Mouse (Mus musculus) MN1 (cell line): ENCODE measurements around the gene Cdk1.
A peak's percentile ranks its signal among the peaks of the same experiment; 100 is the strongest.
"Not testable (repeated sequence)": the region's sequence is repeated elsewhere in the genome, so short reads cannot be mapped to it uniquely, and the experiment has no call there.

Source experiments
- DNase-seq: peaks from one replicate; pipeline ENCODE4 v3.0.0-alpha.2; 2016; ENCODE audit warnings: low spot score

The Cdk1 gene

GRCm38 (mm10) chr10:69352212-69353085 lies at the start of gene Cdk1:
Gene Cdk1 (minus strand): TSS chr10:69352938.
- DNase-seq, result peak; percentile 98

GRCm38 (mm10) chr10:69399814-69400385 lies 47.2 kb upstream of the Cdk1 start:
- no peak for DNase-seq

- no peak for DNase-seq
Observed at GRCm38 (mm10) chr10:69398763-69399590, 46.2 kb upstream of the Cdk1 start, which contains the start of gene Ank3. Gene Ank3 (plus strand): TSS chr10:69398773.

DNA sequence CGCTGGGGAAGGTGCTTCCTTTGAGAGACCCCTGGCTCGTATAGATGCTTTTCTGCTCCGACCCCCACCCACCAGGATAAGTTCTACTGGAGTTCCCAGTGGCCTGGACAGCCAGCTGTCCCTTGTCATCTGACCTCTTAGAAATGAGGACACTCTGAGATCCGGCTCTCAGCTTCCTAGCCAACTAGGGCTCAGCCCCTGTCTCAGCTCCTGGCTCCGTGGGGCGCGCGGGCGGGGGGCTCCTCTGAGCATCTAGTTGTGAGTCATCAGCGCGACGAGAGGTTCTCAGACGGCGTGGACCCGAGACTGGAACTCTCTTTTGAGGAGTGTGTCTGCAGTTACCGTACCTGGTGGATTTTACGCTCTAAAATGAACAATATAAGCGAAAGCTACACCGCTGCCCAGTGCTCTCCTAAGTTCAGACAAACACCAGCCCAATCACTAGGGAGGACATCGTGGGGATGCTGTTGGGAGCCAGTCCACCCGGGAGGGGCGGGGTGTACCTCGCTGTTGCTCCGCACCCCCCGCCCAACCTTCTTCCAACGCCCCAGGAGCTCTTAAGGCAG lies 45.5 kb upstream of the Cdk1 start:
- no peak for DNase-seq

GRCm38 (mm10) chr10:69389511-69389910 lies 36.8 kb upstream of the Cdk1 start:
- DNase-seq, result no peak

- no peak for DNase-seq
Observed at GRCm38 (mm10) chr10:69386767-69387166, 34.0 kb upstream of the Cdk1 start.

GRCm38 (mm10) chr10:69385136-69385535 lies 32.4 kb upstream of the Cdk1 start:
- no peak for DNase-seq

GRCm38 (mm10) chr10:69384640-69385039 lies 31.9 kb upstream of the Cdk1 start:
- DNase-seq, result no peak

DNA sequence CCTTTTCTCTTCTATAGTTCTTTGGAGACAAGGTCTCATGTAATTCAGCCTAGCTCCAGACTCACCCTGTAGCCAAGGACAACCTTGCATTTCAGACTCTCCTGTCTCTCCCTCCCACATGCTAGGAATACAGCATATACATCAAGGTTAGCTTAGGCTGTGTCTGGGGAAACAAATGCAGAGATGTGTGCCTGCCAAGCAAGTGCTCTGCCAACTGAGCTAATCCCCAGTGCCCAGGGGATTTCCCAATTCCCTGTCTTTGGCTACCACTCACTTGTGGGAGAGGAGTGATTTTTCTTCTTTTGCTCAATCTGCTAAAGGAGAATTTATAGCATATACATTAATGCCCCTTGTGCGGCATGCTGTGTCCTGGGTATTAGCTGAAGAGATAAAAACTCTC lies 30.4 kb upstream of the Cdk1 start:
- peak; percentile 23 for DNase-seq

GRCm38 (mm10) chr10:69375154-69375553 lies 22.4 kb upstream of the Cdk1 start:
- DNase-seq, result no peak

DNA sequence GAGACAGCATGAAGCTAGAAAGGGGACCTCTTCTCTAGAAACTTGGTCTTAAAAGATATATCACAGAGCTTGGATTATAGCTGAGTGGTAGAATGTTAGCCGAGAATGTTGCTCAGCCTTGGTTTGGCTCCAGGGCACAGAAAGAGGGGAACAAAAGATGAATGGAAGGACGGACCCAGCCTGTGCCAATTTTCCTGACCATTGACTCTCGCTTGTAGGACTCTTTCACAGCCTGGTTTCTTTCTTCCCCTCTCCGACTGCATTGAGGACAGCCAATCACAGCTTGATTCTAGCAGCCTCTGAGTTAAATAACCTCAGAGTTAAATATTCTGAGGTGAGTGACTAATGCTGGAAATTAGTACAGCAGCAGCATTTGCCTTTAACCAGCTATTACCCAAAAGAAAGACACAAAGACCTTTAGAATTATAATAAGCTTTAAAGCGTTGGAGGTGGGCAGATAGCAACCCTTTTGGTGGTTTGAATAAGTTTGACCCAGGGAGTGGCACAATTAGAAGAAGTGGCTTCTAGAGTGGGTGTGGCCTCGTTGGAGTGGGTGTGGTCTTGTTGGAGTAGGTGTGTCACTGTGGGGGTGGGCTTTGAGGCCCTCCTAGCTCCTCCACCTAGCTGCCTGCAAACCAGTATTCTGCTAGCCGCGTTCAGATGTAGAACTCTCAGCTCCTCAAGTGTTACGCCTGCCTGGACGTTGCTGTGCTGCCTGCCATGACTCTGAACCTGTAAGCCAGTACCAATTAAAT lies 21.2 kb upstream of the Cdk1 start:
- DNase-seq, result no peak

- no peak for DNase-seq
Observed at GRCm38 (mm10) chr10:69372061-69372460, 19.3 kb upstream of the Cdk1 start.

- no peak for DNase-seq
Observed at GRCm38 (mm10) chr10:69371441-69371840, 18.7 kb upstream of the Cdk1 start.

DNA sequence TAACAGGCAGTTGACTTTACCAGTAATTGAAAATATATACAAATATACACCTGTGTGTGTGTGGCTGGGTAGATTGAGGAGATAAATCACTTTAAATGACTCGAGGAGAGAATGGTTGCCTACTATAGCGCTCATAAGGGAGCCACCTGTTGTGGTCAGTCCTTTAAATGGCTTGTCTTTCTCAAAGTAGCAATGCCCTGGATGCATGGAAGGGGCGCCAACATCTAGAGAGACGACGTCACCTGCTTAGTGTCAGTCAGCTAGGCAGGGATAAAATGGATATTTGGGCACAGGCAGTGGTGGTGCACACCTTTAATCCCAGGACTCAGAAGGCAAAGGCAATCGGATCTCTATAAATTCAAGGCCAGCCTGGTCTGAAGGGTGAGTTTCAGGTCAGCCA lies 16.6 kb upstream of the Cdk1 start:
- DNase-seq, result no peak

DNA sequence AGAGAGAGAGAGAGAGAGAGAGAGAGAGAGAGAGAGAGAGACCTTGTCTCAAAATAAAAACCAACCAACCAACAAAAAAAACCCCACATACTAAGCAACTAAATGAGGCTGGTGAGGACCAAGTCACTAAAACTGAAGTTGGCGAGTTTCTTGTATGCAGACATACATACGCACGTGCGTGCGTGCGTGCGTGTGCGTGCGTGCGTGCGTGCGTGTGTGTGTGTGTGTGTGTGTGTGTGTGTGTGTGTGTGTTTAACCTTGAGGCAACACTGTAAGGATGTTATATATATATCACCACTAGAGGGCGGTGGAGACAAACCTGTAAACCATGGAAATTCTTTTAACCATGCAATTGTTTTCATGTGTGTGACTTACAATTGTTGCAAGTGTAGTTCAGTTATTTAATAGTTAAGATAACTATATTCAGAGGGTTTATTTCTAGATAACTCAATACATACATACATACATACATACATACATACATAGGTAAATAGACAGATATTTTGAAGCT lies 14.2 kb upstream of the Cdk1 start:
- peak; percentile 32 for DNase-seq

- no peak for DNase-seq
Observed at GRCm38 (mm10) chr10:69366208-69366607, 13.5 kb upstream of the Cdk1 start.

DNA sequence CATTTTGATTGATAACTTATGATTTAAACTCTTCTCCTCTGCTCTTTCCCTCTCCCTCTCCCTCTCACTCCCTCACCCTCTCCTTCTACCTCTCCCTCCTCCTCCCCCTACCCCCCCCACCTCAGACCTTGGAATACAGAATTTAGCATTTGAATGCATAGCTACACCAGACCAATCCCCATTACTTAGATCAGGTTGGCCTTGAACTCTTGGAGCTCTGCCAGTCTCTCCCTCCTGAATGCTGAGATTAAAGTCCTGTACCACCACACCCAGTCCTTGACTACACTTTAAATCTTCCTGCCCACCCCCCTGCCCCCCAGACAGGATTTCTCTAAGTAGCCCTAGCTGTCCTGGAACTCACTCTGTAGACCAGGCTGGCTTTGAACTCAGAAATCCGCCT lies 6.9 kb upstream of the Cdk1 start:
- no peak for DNase-seq

DNA sequence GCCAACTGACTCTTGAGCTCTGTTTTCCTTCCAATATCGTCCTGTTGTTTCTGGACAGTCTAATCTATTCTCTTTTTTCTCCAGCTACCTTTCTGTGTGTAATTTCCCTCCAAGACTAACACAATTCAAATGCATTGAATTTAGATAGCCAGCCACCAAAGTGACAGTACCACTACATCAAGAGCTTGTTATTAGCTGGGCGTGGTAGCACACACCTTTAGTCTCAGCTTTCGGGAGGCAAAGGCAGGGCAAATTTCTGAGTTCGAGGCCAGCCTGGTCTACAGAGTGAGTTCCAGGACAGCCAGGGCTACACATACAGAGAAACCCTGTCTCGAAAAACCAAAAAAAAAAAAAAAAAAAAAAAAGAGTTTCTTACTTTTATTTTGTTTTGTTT lies 345 bp upstream of the Cdk1 start:
- not testable (repeated sequence) for DNase-seq

DNA sequence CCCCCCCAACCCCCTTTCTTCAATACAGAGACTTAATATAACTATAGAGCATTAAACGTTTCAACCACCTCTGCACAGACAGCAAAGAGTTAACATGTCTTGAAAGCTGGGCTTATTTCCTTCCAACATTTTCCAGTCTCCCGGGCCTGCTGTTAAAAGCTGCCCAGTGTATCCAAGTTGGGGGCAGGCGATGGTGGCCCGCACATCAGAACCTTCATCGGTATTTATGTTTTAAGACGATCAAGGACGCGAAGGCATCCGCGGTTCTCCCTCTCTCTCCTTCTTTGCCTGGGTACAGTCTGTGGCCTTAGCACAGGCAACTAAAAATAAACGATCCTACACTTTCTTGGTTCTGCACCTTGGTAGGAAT lies 911 bp downstream of the Cdk1 start:
- no peak for DNase-seq

DNA sequence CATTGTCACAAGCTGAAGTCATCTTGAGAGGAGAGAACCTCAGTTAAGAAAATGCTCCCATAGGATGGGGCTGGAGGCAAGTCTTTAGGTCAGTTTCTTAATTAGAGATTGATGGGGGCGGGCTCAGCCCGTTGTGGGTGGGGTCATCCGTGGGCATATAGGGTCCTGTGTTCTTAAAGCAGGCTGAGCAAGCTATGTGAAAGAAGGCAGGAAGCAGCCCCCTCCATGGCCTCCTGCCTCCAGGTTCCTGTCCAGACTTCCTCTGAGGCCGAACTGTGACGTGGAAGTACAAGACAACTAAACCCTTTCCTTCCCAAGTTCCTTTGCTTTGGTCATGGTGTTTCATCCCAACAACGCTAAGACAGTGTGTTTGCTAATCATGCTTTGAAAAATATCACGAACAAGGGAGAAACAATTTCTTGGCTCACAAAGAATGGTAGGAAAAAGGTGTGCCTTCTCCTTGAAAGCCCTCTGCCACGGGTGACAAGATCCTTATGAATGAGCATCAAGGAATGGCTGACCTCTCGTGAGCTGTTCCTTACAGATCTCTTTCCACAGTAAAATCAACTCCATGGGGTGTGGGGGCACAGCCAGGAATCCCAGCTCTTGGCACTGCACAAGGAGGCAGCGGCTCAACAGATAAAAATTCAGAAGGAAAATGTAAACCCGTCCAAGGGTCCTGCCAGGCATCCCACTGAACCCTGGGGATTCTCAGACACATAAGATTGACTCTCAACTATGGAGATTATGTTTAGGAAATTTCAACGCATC lies 1.5 kb downstream of the Cdk1 start:
- DNase-seq, result peak; percentile 22

- no peak for DNase-seq
Observed at GRCm38 (mm10) chr10:69348206-69348605, 4.5 kb downstream of the Cdk1 start.
